Mouse (Mus musculus) telencephalon, adult 2 months (tissue): ENCODE measurements around the gene Aatf.
A peak's percentile ranks its signal among the peaks of the same experiment; 100 is the strongest.
"Not testable (repeated sequence)": the region's sequence is repeated elsewhere in the genome, so short reads cannot be mapped to it uniquely, and the experiment has no call there.

Source experiments
- DNase-seq: peaks from one replicate; pipeline ENCODE4 v3.0.0-alpha.2; 2011; ENCODE audit warnings: low read depth, low spot score

Gene Aatf

DNA sequence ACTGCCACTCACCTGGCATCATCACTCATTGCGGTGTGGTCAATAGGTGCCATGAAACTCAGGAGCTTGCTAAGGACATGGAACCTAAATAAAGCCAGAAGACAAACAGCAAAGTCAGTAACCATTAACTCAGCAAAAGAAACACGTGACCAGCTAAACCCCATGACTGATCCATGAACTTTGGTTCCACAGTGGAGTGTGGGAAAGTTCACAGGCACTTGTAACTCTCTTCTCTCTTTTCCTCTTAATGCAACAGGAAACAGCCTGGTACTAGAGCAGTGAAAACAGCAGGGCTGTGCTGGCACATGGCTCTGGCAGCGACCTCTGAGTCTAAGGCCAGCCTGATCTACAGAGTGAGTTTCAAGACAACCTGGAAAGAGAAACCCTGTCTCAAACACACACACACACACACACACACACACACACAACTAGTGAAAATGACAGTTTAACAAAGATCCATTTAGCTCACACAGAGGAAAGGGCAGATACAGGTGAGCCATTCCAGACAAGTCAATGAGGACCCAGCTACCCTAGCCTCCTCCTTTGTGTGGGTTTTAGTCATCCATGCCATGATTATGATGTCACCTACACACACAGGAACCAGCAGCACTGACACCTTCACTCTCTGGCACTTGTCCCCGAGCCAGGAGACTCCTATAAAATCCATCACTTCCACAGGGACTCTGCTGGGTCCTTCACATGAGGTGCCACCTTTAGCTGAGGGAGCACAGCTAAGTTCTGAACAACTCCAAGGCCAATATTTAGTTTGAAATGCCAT is 70.6 kb downstream of the Aatf start:
- DNase-seq, result no peak

DNA sequence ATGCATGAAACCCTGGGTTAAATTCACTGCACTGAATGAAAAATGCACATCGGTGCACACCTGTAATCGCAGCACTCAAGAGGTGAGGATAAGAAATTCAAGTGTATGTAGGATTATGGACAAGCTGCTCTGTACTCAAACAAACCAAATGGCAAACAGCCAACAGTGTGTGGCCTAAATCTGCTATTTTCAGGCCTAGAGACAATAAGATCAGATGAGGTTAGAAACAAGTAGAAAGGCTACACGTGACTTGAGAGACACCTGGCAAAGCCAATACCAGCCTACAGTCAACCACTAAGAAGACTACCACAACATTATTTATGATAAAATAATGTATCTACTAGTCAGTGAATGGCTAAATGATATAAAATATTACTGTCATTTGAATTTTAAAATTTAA is 72.9 kb downstream of the Aatf start:
- DNase-seq, result no peak

DNA sequence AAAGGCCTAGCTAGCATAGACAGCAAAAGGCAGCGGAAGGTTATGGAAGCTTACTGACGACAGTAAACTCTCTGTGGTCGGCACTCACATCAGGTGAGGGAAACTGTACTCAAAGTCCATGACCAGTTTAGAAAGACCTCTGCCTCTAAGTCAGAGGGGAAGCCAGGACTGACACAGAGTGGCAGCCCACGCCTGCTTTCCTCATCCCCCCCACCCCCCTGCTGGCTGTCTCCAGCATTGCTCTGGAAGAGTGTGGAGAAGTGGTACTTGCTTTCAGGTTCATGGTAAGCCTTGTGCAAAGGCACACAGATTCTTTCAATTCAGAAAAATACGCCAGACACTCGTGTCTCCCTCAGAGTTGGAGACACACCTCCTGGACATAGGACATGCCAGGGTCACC is 78.4 kb downstream of the Aatf start:
- DNase-seq, result no peak

DNA sequence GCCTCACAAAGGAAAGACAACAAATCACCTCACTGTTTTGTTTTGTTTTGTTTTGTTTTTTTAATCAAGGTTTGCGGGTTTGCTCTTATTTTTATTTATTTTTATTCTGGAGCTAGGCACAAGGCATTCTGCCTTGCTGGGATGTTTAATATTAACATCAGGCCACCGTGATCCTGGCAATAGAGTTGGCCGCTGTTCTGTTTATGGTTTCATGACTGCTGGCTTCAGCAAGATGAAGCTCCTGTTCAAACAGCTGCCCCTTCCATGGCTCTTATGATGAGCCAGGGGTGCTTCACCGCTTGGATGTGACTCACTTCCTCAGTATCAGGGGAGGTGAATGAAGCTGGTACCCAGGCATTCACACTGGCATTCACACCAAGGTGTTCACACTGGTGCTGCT is 83.0 kb downstream of the Aatf start:
- no peak for DNase-seq

DNA sequence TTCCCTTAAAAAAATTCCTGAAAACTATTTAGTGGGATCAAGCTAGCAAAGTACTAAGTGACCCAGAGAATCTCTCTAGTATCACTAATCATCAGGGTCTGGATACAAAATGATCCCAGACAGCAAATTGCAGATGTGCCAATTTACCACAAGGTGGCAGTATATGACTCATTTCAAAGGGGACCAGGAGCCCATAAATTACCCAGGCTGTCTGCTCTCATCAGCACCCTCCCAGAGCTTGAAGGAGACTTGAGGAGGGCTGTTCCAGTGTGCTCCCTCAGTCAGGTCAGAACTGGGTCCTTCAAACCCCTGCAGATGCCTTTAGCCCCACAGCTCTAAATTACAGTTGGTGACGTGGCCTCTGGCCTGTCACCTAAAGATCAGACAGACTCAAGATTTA is 83.7 kb downstream of the Aatf start:
- DNase-seq, result peak; percentile 33

DNA sequence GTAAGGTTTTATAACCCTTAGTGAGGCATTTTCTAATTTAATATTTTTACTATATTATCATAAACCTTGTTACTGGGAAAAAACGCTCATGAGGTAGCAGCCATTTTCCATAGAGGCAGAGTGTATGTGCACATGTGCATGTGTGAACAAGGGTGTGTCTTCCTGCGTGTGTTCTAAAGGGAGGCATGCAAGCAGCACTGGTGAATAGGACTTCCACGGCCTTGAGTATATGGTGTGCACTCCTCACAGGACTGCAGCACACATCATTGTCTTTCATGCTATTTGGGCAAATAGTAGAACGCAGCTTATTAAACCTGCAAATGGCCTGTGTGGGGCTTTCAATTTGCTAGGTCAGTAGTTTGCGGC is 86.7 kb downstream of the Aatf start:
- no peak for DNase-seq

DNA sequence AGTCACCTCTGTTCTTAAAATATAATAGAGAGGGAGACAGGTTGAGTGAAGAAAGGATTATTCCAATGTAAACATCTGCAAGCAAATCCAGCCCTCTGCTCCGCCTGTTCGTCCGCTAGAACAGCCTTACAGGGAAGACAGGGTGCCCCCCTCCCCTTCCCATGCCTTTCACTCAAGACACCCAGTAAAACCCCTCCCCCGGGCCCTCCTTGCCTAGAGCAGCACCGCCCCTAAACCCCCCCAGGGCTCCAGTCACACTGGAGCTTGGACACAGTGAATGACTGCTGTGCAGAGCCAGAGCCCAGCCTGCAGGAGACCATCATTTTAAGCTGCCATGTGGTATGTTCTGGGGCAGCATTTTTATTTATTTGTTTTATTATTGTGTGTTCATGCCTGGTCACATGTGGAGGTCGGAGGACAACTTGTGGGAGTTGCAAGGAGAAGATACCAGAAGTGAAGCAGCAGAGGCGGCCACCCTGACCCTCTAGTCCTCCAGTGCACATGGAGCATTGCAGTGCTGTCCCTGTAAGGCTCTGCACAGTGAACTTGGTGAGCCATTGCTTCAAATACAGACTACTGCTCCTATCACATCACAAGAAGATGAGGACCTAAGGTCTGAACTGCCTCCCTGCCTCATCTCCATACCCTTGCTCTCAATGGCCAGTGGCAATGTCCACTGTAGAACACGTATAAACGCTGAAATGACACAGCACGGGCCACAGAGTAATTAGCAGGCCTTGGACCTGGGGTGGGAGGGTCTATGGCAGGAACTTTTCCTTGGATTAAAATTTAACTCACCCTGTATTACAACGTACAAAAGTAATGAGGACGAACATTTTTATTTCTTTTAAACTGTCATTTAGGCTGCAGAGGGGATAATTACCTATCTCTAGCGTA is 87.3 kb downstream of the Aatf start:
- no peak for DNase-seq

DNA sequence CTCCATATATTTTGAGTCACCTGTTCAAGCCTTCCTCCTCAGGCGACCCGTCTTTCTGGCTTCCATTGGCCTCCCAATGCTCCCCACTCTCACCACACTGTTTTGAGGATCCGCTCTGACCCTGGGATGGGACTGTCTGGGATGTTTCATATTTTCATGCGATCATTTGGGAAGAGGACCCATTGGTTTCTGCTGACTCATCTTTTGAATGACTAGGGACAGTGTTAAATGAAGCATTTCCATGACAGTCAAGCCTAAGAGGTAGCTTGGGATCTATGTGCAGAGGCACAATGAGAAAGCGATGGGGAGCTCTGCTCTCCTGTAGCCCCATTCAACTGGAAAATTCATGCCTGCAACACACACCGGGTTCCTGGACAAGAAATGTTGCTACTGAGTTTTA is 92.5 kb downstream of the Aatf start:
- no peak for DNase-seq

DNA sequence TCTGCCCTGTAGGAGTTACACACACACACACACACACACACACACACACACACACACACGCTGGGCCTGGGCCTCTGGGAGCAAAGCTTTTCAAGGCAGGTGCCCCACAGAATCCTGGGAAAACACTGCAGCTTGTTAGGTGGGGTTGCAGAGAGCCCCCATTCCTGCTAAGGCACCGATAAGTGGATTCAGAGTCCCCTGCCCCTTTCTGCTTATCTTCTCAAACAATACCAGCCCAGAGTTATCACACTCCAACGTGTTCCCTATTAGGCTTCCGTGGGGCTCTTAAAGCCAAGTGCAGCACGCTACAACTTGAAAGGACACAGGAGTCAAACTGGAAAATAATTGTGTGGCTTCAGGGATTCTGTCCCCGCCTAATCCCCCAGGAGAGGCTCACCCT is 100.2 kb downstream of the Aatf start:
- no peak for DNase-seq

DNA sequence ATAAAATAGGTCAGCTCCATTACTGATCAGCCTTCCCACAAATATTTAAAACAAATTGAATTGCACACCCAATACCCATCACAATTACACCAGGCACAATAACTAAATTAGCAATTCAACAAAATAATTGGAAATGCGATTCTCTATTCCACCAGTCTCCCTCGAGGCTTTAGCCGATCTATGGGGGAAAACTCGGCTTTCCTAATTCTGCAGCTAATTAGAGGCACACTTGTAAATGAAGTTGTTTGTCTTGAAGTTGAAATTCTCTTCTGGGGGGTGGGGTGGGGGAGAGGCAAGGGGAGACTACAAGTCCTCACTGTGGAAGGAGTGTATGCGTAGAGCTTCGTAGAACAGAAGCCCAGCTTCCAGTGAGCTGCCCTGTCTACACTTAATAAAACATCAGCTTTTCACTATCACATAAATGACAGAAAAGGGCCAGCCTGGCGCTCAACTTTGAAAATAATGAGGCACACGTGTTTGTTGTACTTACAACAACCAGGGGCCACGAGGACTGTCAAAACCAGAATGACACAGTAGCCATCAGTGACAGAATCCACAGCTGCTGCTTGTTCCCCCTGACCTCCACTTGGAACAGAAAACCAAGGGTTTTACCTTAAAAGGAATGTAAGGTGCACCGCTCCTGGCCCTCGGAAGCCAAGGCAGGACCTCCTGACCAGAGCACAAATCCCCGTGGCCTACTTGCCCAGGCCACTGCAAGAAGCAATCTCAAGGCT is 101.0 kb downstream of the Aatf start:
- DNase-seq, result no peak

DNA sequence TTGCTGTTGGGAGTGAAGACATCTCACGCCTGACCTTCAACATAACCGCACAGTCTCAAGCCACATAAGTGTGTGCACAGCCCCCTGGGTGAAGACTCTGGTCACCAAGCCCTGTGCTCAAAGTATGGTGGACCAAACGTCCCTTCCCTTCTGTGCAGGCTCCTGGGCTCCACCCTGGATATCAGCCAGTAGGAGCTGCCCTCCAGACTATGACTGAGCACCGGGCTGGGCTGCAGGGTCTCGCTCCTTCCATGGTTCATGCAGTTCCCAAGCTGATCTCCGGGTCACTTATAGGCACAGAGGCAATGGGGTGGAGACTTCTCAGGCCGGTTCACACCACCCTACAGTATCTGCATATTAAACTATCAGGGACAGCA is 101.7 kb downstream of the Aatf start:
- no peak for DNase-seq

DNA sequence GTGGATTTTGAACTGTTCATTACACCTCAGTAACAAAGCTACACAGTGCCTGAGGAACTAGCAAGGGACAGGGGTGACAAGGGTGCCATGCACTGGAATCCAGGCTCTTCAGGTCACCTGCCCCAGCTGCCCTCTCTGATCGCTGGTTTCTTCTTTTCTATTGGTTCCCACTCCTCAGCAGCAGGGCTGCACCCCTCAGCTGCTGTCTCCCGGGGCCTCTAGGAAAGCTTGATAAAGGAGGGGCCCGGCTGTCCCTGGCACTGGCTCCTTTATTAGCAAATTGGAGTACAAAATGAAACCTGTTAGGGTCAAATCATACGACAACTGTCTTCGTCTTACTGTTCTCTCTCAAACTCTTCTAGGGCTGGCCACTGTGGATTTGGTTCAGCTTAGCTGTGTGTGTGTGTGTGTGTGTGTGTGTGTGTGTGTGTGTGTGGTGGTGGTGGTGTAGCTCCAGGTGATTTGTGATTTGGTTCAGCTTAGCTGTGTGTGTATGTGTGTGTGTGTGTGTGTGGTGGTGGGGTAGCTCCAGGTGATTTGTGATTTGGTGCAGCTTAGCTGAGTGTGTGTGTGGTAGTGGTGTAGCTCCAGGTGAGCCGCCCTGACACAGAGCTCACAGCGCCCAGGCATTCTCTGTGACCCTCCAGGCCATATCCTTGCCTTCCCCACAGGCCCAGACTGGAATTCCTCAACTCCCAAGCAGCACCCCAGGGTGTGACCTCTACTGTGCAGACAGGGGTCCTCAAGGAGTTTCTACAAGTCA is 102.3 kb downstream of the Aatf start:
- no peak for DNase-seq

DNA sequence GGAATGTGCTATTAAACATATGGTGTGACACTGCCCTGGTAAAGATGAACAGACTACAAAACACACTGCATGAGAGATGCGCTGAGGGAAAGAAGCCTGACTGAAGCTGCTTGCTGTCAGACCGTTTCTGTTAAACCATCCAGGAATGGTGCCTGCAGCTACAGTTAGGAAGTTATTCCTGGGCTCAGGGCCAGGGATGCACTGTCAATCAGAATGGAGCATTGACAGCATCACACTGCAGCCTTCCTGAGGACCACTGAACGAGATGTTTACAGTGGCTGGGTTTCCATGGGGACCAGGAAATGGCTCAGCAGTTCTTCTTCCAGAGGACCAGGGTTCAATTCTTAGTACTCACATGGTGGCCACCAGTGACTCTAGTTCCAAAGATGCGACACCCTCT is 102.9 kb downstream of the Aatf start:
- no peak for DNase-seq

DNA sequence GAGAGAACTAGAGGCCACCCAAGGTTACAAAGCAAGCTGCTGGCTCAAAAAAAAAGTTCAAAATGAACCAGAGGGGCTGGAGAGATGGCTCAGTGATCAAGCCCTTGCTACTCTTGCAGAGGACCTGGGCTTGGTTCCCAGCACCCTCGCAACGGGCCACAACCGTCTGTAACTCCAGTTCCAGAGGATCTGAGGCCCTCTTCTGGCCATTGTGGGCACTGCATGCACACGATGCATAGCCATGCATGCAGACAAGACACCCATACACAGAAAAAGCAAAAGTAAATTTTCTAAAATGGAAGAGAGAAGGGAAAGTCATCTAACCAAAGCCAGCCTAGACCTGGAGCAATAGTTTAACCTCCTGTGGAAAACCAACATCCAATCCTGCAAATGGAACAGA is 106.6 kb downstream of the Aatf start:
- no peak for DNase-seq

DNA sequence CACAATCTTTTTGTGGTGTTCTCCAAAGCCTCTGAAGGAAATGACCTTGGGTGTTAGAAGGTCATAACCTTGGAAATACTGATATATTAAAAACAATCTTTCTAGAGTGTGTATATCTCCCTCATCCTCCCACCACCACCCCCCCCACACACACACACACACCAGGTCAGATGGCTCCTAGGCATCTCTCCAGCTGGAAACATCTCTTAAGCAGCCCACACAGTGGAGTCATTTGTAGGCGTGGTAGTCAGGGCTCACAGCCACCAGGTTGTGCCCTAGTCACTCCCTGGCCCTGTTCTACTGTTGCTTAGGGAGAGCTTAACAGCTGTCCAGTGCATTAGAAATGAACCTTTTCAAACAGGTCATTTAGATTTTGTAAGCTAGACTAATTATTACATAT is 118.3 kb downstream of the Aatf start:
- DNase-seq, result no peak

DNA sequence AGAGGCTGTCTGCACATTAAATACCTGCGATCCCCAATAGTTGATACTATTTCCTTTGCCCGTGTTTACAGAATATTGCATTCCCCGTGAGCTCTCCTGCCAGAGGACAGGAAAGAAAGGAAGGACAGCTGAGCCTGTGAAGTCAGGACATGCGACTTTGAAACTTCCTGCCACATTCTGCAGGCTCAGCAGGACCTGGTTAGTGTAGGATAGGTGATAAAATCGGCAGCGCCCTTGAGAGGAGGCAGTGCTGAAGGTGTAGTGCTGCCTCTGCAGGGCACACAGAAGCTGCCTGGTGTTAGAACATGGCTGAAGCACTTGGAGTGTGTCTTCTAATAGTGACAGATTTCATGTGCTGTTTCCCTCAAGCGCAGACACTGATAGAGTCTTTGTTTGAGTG is 119.8 kb downstream of the Aatf start:
- no peak for DNase-seq

DNA sequence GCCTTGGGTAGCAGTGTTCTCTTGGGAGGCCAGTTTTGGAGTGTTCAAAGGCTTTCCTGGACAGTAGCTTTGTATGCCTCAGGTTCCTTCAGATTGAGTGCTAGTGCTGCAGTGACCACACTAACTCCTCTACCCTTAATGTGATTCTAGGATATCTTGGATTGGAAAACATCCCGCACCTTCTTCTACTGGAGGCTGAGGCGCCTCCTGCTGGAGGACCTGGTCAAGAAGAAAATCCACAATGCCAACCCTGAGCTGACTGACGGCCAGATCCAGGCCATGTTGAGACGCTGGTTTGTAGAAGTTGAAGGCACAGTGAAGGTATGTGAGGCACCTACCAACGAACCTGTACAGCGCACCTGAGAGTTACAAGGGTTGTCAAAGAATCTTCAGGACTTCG is 121.3 kb downstream of the Aatf start:
- not testable (repeated sequence) for DNase-seq

DNA sequence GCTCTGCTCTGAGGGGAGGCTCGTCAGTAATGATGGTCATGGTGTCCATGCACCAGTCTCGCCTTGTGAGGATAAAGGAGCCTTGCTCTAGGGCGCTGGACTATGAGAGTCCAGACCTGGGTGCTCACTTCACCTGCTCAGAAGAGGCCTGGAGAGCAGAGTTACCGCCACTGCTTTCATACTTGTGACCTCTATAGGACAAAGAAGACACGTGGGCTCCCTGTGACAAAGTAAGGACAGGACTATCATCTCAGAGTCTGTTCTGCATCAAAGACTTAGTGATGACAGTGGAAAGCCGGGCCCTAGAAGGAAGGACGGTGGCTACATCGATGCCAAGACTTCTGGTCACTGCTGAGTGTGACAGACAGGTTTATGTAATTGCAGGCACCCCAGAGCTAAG is 122.2 kb downstream of the Aatf start:
- DNase-seq, result no peak

DNA sequence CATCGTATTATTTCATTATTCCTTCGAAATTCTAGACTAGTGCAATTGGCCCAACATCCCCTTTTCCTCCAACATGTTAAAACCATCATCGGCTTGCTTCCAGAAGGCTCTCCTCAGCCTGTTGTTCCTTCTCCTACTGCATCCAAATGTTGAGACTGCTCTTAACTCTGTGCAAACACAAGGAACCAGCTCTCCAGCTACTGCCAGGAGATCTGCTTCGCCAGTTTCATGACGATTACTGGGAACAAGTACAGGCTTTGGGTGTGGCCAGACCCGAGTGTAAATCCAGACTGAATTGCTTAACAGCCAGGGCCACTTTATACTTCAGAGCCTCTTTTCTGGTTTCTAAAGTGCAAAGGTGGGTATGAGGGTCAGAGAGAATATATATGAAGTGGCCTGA is 124.0 kb downstream of the Aatf start:
- peak; percentile 8 for DNase-seq

DNA sequence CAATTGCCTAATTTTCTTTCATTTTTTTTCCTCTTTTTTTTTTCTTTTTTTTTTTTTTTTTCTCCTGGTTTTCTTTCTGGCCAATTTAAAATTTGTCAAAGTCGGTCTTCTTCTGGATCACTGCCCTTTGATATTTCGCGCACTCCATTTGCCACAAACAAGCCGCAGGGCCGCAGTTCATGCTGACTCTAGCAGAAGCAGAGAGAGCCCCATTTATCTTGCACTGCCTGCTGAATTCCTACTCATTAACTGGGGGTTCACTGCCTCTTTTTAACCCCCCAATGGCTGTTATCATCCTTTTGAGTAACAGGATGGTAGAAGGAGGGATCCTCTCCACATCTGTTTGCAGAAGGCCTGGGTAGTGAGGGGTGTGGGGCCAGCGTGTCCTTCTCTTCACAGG is 129.4 kb downstream of the Aatf start:
- DNase-seq, result no peak

DNA sequence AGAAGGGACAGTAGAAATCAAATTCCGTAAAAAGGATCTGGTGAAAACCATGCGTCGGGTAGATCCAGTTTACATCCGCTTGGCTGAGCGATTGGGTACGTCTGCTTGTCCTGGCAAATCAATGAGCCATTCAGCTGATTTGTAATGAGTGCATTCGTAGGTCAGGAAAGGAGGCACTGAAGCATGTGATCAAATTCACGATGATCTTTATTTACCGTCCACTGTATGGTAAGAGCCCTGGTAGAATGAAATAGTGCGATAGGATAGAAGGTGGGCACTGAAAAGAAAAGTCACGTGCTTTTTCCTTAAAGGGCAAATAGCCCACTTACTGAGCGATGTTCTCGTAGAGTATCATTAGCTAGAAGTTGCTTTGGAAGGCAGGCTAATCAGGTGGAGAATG is 130.9 kb downstream of the Aatf start:
- no peak for DNase-seq
